Mouse (Mus musculus) embryonic fibroblast, embryonic 13.5 days (primary cell): ENCODE measurements at regions not wholly inside any gene's neighbourhood (a gene's known extent, or its start where the extent isn't known, plus 50 kb on each side); places are given as distances from the start of the nearest gene placed in this dataset.

Experiments
- CTCF ChIP-seq: IDR thresholded peaks from 2 replicates; pipeline ENCODE4 v1.5.1; 2011; ENCODE audit warnings: mild to moderate bottlenecking, control low read depth, low read length, moderate library complexity, borderline replicate concordance; ENCODE audit not compliant: insufficient read depth
- POLR2A ChIP-seq: IDR thresholded peaks from 2 replicates; pipeline ENCODE4 v1.6.1; 2011; ENCODE audit warnings: low read depth, mild to moderate bottlenecking, control low read depth, low read length, moderate library complexity

DNA sequence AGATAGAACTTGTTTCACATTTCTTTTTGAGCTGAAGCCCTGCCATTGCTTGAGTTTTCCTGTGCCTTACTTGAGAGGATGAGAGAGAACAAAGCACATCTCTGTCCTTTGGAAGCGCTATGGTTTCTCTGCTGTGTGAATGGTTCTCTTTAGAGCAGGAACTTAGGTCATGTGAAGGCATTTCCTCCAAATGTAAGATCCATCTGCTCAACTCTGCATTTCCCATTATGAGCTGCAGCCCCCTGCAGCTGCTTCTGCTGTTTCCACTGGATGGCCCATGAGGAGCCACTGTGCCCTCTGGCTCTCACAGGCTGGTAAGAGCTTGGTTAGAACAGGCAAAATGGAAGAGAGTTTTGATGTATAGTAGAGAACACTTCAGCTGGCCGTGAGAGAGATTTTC, 102.5 kb upstream of the Slc4a7 start:
- no peak for TF ChIP-seq CTCF
- no peak for TF ChIP-seq POLR2A
